Mouse (Mus musculus): ENCODE results near the gene Foxb2.

Foxb2 gene

DNA sequence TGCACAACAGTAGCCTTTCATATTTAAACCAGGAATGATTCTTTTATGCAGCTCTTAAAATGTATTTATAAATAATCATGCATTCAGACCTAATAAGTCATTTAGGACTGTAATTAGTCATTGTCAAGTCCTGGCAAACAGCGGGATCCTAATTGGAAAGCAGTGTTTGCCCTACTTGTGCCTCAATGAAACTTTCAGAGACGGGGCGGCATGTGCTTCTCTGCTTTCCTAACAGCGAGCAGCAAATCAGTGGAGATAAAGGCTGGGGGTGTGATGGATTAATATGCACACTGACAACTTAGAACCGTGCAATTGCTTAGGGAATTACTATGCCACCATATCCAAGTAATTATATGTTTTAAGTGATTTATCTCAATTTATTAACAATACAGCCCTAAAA, 48.4 kb downstream of the Foxb2 start:
- DNase-seq (ENCODE audit: low read depth, low spot score) = no peak
